Mouse (Mus musculus) R1 (cell line): ENCODE results near the gene Peg12.

Experiments
- DNase-seq: peaks from one replicate; pipeline ENCODE4 v3.0.0-alpha.2; 2018; ENCODE audit warnings: low read depth, low spot score

The Peg12 gene

DNA sequence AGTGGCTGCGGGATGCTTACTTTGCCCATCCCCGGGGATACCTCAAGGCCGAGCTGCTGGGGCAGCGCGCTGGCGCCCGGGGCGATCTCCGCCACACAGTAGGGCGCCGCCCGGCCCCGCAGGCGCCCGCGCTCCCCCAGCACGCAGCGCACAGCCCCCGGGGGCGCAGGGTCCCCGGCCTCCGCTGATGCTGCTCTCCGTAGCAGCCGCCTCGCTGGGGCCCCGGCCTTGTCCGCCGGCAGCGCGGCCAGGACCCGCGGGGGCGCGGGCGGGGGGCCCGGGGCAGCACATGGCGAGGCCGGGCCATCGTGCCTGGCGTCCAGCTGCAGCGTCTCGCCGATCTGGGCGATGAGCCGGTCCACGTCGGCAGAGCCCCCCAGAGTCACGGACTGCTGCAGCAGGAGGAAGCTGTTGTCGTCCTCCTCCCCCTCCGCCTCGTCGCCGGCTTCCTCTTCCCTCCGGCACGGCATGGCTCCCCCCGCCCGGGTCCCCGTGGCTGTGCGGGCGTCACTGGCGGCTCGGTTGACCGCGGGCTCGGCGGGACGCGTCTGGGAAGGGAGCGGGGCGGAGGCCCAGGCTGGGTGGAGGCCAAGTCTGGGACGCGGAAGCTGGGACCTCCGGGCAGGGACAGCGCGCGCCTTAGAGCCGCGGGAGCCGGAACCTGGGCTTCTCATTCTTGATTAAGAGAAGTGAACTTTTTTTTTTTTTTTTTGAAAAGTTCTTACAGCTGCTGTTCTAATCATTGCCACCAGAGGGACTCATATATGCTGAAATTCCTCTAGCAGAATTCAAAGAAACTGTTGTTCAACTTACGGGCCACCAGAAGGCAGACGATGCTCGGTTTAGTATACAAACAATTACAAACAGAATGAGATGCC, at the start of gene Peg12:
TSS of gene Peg12 (minus strand) at position 633 of the 878 bp plus-strand sequence.
- DNase-seq: peak; percentile 86

DNA sequence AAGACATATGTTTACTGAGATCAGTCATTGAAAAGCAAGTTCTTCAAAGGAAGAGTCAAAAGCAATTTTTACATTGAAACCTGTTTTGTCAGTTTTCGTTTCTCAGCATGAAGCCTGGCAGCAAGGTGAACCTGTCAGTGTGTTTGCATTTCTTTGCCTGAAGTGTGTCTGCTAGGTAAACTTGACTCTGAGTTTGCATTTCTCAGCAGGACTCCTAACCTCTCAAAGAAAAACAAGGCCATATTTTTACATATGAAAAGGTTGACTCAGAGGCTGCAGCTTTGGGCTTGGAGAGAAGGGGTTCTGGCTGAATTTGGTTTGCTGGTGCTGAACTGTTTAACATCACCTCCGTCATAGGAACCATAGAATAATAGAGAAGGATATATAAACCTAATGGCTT, 21.8 kb upstream of the Peg12 start:
- DNase-seq: peak; percentile 80

DNA sequence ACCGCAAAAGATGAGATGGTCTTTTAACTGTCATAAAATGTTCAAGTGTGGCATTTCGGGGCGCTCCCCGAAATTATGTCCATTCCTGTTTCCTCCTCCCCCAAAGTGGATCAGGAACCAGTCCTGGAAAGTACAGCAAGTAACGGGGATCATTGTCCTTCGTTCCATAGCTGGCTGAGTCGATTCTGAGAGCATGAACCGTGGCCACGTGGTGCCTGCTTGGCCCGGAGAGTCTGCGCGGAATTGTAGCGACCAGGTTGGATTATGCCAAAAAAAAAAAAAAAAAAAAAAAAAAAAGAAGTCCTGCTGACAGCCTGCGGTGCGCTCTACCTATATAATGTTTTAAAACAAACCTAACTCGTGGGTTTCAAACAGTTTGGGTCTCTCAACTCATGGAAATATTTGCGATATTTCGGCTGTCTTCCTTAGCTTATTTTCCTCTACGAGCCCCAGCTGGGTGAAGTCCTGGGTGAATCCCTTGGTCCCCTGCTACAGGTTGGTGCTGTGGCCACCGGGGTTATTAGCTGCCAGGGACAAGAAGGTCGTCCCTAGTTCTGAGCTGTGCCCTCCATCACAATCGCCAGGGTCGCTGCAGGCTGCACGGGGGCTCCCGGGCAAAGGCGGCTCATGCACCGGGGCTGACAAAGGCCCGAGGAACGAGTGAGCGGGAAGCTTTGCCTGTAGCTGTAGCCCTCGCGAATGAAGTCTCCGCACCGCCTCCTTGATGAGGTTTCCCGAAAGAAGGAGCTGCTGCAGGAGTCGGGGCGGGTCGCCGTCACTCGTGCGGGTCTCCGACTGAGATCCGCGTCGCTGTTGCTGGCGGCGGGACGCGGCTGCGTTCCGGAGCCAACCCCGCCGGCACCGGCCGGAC, 1.1 kb downstream of the Peg12 start:
- peak; percentile 54 for DNase-seq

DNA sequence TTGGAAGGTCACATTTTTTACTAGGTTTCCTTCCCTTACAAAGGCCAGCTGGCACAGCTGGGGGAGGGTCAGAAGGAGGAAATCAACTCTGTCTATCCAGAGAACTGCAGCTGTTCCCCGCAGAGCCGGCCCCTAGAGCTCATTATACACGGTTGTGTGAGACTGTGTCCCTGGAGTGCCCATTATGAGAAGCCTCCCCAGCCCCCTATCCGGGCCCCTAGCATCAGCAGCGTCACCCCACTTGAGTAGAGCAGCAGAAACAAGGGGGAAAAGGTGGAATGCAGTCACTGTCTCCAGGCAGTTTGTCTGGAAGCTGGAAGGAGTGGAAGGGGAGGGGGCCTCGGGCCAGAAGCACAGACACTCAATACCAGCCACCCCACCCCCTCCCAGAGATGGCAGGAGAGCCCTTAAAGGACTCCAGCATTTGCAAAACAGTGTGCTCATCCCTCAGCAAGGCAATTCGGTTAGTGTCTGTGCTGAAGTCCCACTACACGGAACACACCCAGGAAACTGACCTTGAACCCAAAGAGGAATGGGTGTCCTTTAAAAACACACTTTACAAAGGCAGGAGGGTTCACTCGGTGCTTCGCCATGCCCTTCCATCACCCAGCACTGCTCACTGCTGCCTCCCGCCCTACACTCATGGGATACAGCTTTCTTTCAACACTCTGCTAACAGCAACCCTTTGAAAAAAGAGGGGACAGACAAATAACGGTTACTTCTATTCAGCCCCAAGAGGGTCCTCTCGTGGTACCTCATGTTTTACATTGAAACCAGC, 1.9 kb downstream of the Peg12 start:
- DNase-seq: peak; percentile 72

DNA sequence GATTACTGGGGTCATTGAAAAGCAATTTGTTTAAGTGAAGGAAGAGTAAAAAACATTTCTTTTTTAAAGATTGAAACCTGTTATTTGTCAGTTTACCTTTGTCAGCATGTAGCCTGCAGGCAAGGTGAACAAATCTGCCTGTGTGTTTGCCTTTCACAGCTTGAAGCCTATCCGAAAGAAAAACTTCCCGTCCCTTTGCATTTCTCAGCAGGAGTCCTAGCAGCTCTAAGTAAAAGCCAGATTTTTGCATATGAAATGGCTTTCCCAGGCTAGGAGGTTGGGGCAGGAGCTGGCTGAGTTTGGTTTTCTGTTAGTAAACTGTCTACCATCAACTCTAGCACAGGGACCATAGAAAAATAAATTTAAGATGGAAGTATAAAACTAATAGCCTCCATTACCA, 12.0 kb downstream of the Peg12 start:
- DNase-seq: peak; percentile 81

DNA sequence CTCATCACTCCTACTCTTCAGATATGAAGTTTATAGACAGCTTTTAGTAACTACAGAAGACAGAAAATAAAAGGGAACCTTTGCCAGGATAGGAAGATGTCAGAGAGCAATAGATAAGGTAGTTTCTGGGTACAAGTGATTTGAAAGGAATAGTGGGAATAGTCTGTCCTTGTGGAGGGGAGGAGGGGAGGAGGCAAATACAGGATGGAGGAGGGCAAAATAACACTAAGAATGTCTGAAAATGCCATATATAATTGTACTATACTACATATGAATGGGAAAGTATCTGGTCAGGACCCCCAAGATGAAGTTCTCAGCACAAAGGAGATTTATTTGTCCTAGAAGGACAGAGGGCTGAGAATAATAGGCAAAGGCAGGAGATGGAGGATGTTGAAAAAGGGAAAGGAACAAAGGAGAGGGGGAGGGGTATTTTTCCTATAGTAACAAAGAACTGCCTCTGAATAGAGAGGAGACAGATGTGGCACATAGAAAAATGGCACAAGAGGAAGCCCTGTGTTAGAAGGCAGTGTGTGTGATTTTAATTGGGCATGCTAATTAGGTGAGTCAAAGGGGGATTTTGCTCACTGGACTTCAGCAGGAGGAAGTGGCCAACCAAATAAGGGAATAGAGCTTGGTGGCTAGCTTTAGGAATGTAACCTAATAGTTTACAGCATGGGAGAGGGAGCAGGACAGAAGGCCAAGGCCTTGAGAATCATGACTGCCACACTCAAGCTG, 18.7 kb downstream of the Peg12 start:
- DNase-seq: no peak

DNA sequence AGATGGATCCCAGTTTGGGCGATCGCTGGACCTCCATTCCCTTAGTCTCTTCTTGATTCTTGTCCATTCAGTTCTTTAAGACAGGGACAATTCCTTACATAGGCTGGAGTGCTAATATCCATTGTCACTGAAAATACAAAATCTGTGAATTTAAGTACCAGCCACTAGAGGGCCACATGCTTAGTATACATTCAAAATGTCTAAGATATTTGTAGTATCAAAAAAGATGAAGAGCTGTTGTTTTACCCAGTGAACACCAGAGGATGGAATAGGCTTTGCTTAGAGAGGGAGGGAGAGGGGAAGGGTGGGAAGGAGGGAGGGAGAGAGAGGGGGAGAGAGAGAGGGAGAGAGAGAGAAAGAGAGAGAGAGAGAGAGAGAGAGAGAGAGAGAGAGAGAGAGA, 27.9 kb downstream of the Peg12 start:
- peak; percentile 21 for DNase-seq

DNA sequence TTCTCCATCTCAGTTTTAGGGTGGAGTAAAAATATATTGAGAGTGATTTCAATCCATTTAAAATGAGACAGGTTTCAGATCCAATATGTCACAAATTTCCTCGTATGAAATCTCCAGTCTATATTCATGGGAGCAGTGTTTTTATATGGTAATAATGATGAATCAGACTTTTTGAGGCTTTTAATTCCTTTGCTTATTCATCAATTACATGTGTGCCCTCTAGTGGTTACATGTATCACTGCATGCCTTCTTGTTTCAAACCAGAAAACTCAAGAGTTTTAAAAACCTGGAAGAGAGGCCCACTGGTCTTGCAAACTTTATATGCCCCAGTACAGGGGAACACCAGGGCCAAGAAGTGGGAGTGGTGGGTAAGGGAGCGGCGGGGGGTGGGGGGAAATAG, 31.1 kb downstream of the Peg12 start:
- peak; percentile 42 for DNase-seq

DNA sequence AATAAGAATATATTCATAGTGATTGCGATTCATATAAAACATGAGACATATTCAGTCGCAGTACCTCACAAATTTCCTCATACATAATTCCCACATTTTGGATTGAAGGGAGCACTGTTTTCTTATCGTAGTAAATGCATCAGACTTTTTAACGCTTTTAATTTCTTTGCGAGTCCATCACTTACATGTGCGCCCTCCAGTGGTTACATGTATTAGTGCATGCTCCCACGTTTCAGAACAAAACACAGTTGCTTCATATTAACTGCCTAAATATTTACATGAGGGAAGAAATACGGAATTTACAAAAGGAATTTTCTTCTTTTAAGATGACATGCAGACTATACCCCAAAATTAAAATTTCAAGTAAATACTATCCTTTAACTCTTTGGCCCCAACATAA, 36.0 kb downstream of the Peg12 start:
- DNase-seq: peak; percentile 38

DNA sequence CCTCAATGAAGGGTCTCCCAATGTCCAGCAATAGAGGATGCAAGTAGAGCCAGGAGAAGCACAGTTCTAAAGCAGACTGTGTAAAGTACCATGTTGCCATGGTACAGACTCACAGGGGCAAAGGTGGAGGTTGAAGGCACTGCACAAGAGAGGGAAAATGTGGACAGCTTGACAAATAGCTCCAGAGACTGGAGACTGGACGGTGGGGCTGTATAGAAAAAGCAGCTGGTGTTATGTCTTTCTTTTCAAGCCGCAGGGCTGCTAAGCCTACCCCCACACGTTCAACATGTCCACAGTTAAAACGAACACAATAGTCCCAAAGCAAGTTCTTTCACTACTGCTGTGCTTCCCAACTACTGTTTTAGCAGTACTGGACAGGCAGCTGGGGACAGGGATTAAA, 41.1 kb downstream of the Peg12 start:
- no peak for DNase-seq

DNA sequence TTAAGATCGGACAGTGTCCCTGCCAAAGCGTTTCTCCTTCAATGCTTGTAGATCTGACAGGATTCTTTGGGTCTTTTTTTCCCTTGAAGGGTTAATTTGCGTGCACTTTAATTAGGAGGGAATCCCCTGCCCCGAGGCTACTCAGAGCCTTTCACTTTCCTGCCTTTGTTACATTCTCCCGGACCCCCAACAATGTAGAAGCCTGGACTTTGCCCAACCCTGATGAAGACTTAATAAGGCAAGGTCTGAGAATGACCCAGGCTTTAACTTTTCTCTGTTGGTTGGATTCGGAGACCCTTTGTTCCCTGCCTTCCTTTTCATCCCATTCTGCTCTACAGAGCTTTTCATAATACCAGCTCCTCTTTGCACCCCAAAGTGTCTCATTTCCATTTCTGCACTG, 43.7 kb downstream of the Peg12 start:
- no peak for DNase-seq

DNA sequence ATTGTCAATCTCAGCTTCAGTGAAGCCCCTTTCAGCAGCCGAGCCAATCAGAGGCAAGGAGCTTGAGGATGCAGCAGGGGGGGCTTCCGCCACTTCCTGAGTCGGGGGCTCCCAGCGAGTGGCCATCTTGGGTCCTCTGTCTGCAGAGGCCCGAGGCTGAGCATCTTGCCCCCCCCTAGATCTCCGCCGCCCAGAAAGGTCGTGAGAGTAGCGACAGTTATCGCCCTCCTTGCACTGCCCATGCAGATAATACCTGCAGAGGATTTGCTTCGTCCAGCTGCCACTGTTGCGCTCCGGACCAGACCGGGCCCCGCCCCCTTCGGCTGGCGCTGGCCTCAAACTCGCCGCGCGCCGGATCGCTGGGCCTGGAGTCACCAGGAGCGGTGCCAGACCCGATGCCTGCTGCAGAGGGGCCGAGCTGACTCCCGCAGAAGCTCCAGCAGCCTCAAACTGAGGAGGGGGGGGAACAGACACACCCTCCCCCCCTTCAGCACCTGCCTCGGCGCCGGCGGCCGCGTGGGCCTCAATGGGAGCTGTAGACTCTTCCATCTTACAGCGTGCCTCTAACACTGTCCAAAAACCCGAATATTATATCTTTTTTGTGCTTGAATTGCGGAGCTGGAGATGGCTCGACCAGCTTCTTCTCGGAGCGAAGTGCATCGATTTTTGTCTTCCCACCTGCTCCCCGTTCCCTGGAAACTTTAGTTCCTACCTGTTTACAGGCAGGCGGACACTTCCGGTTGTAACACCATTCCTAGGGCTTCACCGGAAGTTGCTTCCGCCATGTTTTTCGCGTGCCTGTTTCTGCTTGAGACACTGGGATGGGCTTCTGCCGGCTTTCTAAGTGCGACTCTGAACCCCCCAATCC, 44.6 kb downstream of the Peg12 start, which contains the start of gene Mkrn3:
TSS of gene Mkrn3 (minus strand) at position 647 of the 868 bp plus-strand sequence.
- peak; percentile 93 for DNase-seq

DNA sequence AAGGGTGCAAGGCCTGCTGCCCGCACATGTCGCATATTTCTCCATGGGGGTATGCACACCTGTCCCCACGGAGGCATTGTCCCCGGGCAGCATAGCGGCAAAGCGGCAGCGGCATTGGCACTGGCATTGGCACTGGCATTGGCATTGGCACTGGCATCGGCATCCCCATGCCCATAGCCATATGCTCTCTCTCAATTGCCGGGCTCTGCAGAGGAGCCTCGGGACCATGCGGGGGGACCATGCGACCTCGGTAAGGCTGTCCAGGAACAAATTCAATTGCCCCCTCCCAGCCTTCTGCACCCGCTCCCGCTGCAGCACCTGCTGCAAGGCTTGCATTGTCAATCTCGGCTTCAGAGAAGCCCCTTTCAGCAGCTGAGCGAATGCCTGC, 45.2 kb downstream of the Peg12 start:
- no peak for DNase-seq

DNA sequence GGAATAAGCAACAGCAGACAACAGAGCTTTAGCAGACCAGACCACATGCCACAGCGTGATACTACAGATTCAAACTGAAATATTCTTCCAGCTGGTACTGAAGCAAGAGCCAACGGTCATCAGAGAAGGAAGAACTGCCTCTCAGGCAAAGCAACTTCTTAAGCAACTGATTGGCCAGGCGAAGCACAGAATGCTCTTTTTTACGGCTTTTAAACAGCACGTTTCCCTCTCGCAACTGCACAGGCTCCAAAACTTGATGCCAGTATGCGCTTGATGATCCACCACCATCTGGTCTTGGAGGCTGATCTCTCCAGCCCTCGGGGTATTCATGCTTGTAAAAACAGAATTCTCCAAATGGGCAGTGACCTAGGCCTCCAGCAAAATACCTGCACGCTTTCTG, 46.0 kb downstream of the Peg12 start:
- DNase-seq: no peak

DNA sequence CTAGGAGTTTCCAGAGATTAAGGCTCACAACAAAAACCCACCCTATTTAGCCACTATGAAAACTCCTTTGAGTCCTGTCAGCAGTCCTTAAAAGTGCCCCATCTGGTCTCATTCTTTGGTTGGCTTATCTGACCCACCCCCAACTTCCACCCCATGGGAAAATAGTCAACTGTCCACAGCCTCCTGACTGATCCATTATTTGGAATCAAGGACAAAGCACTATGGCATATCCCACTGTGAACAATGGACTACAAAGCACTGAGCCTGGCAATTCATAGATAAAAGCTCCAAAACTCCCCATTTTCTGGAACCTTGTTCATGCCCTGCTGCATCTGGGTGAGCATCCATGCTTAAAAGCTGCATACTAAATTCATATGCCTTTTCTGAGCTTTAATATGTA, 48.1 kb downstream of the Peg12 start:
- DNase-seq: no peak

DNA sequence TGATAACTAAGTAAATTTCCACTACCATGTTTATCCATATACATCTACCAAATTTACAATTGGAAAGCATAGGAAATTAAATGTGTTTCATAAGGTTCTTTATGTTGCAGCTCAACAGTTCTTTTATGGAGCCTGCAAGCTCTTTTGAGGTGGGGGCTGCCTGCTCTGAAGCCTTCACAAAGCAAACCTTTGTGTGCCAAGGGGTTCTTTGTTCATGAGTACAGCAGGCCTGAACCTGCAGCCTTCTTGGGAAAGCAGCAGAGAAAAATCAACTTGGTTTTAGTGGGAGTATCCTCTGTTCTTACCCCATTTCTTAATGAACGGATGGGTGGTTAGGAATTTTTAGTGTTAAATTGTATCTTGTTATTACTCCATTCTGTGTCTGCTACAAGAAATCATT, 49.1 kb downstream of the Peg12 start:
- no peak for DNase-seq
